Mouse (Mus musculus): Measurements from ENCODE around the gene Vwa8.

- no peak for TF ChIP-seq CTCF (IDR thresholded peaks at IDR 0.05; ENCODE audit: borderline replicate concordance, extremely low read depth, insufficient read depth, insufficient read length)
- no peak for TF ChIP-seq POLR2A (IDR thresholded peaks at IDR 0.05; ENCODE audit: borderline replicate concordance, extremely low read depth, insufficient read depth, insufficient read length, poor library complexity, severe bottlenecking)
Observed at GRCm38 (mm10) chr14:79243038-79243883, 394.4 kb downstream of the Vwa8 start.

Data from brain, embryonic 14.5 days (tissue).